Mouse (Mus musculus) MEL (cell line): ENCODE results near the gene Fgf11. TPM values are rescaled to one million over a fixed set of nuclear protein-coding genes. Genes with fewer than 3 reads are reported as not detected.

ENCODE experiments used
- DNase-seq: peaks from one replicate; pipeline ENCODE4 v3.0.0; 2011; ENCODE audit warnings: low read depth, low spot score
- H3K27ac ChIP-seq: 2 replicates; pipeline ENCODE4 v1.5.1; 2012; ENCODE audit warnings: low read depth, mild to moderate bottlenecking, control low read depth, low read length, moderate library complexity; ENCODE audit not compliant: control insufficient read depth
- H3K27me3 ChIP-seq, 2 experiments: fragments of 150-350 bp in 1 of 2; sonication (generic) in 1 of 2; 2 replicates each; pipeline ENCODE4 v1.6.1; 2012; ENCODE audit warnings: low read length in 2 of 2, mild to moderate bottlenecking in 2 of 2, improper control_type of control experiment in 1 of 2, moderate library complexity in 1 of 2; ENCODE audit not compliant: insufficient read depth in 2 of 2, control insufficient read depth in 1 of 2
- H3K36me3 ChIP-seq, 2 experiments: 2 replicates each; pipeline ENCODE4 v1.6.1; 2012 to 2014; ENCODE audit warnings: low read length in 2 of 2, improper control_type of control experiment in 1 of 2, inconsistent platforms in 1 of 2, mild to moderate bottlenecking in 1 of 2; ENCODE audit not compliant: insufficient read depth in 2 of 2, control insufficient read depth in 1 of 2
- H3K4me1 ChIP-seq, 2 experiments: fragments of 150-350 bp in 1 of 2; sonication (generic) in 1 of 2; 2 replicates each; pipeline ENCODE4 v1.6.1; 2012; ENCODE audit warnings: low read length in 2 of 2, improper control_type of control experiment in 1 of 2, mild to moderate bottlenecking in 1 of 2; ENCODE audit not compliant: insufficient read depth in 2 of 2, control insufficient read depth in 1 of 2
- H3K4me3 ChIP-seq, 2 experiments: fragments of 150-350 bp in 1 of 2; sonication (generic) in 1 of 2; 2 replicates each; pipeline ENCODE4 v1.5.1; 2012; ENCODE audit warnings: low read depth in 2 of 2, low read length in 2 of 2, mild to moderate bottlenecking in 2 of 2, moderate library complexity in 2 of 2, control low read depth in 1 of 2, improper control_type of control experiment in 1 of 2; ENCODE audit not compliant: control insufficient read depth in 1 of 2, insufficient read depth in 1 of 2
- H3K79me2 ChIP-seq: 2 replicates; pipeline ENCODE4 v1.6.1; 2012; ENCODE audit warnings: mild to moderate bottlenecking, low read length, moderate library complexity; ENCODE audit not compliant: control insufficient read depth, poor library complexity, insufficient read depth
- H3K9ac ChIP-seq: 2 replicates; pipeline ENCODE4 v1.6.1; 2012; ENCODE audit warnings: low read depth, mild to moderate bottlenecking, control low read depth, low read length, moderate library complexity; ENCODE audit not compliant: control insufficient read depth, poor library complexity, severe bottlenecking
- H3K9me3 ChIP-seq: fragments of 150-350 bp; sonication (generic); replicated peaks from 2 replicates; pipeline ENCODE4 v1.6.1; 2012; ENCODE audit warnings: mild to moderate bottlenecking, low read length, improper control_type of control experiment, moderate library complexity; ENCODE audit not compliant: insufficient read depth
- CHD1 ChIP-seq: IDR thresholded peaks from 2 replicates; pipeline ENCODE4 v1.6.1; 2012; ENCODE audit warnings: low read depth, mild to moderate bottlenecking, inconsistent platforms, low read length, improper control_type of control experiment
- CHD2 ChIP-seq: IDR thresholded peaks from 2 replicates; pipeline ENCODE4 v1.6.1; 2011; ENCODE audit warnings: low read length, improper control_type of control experiment
- CTCF ChIP-seq, 3 experiments: IDR thresholded peaks in 2 of 3; conservative IDR thresholded peaks in 1 of 3; 2 replicates each; pipeline ENCODE4 v1.5.1; 2011 to 2012; ENCODE audit warnings: low read length in 3 of 3, low read depth in 2 of 3, mild to moderate bottlenecking in 2 of 3, improper control_type of control experiment in 1 of 3, inconsistent platforms in 1 of 3, mixed read lengths in 1 of 3, moderate library complexity in 1 of 3; ENCODE audit not compliant: control insufficient read depth in 1 of 3, insufficient read depth in 1 of 3, poor library complexity in 1 of 3, severe bottlenecking in 1 of 3
- EP300 ChIP-seq, 2 experiments: IDR thresholded peaks; 2 replicates each; pipeline ENCODE4 v1.6.1; 2011; ENCODE audit warnings: improper control_type of control experiment in 2 of 2, low read length in 2 of 2, low read depth in 1 of 2, mild to moderate bottlenecking in 1 of 2
- MAZ ChIP-seq: IDR thresholded peaks from 2 replicates; pipeline ENCODE4 v1.6.1; 2012; ENCODE audit warnings: low read depth, mild to moderate bottlenecking, inconsistent platforms, low read length, improper control_type of control experiment
- MYB ChIP-seq: IDR thresholded peaks from 2 replicates; pipeline ENCODE4 v1.6.1; 2011; ENCODE audit warnings: mild to moderate bottlenecking, low read depth, low read length, improper control_type of control experiment
- MYC ChIP-seq: IDR thresholded peaks from 2 replicates; pipeline ENCODE4 v1.6.1; 2011; ENCODE audit warnings: low read depth, mild to moderate bottlenecking, low read length, improper control_type of control experiment, moderate library complexity
- NELFE ChIP-seq: IDR thresholded peaks from 2 replicates; pipeline ENCODE4 v1.6.1; 2011; ENCODE audit warnings: low read depth, low read length, improper control_type of control experiment
- NRF1 ChIP-seq: IDR thresholded peaks from 2 replicates; pipeline ENCODE4 v1.6.1; 2014; ENCODE audit warnings: low read depth, mild to moderate bottlenecking, inconsistent platforms, low read length, improper control_type of control experiment, moderate library complexity; ENCODE audit not compliant: poor library complexity, insufficient read depth, severe bottlenecking
- POLR2A ChIP-seq, 2 experiments: IDR thresholded peaks; 2 replicates each; pipeline ENCODE4 v1.6.1; 2011 to 2012; ENCODE audit warnings: low read length in 2 of 2, mild to moderate bottlenecking in 2 of 2, control low read depth in 1 of 2, improper control_type of control experiment in 1 of 2, low read depth in 1 of 2, moderate library complexity in 1 of 2; ENCODE audit not compliant: control insufficient read depth in 1 of 2, insufficient read depth in 1 of 2, poor library complexity in 1 of 2
- SIN3A ChIP-seq: IDR thresholded peaks from 2 replicates; pipeline ENCODE4 v1.6.1; 2012; ENCODE audit warnings: low read length, improper control_type of control experiment, inconsistent platforms
- TAL1 ChIP-seq: IDR thresholded peaks from 2 replicates; pipeline ENCODE4 v1.6.1; 2012; ENCODE audit warnings: mild to moderate bottlenecking, inconsistent platforms, low read length, moderate library complexity, mixed read lengths
- TCF12 ChIP-seq: IDR thresholded peaks from 2 replicates; pipeline ENCODE4 v1.6.1; 2014; ENCODE audit warnings: low read depth, mild to moderate bottlenecking, inconsistent platforms, low read length, improper control_type of control experiment, moderate library complexity
- ZC3H11A ChIP-seq: IDR thresholded peaks from 2 replicates; pipeline ENCODE4 v1.6.1; 2012; ENCODE audit warnings: low read depth, mild to moderate bottlenecking, inconsistent platforms, low read length, improper control_type of control experiment
- ZKSCAN1 ChIP-seq: IDR thresholded peaks from 2 replicates; pipeline ENCODE4 v1.6.1; 2012; ENCODE audit warnings: low read depth, mild to moderate bottlenecking, inconsistent platforms, low read length, improper control_type of control experiment, moderate library complexity
- ZMIZ1 ChIP-seq: IDR thresholded peaks from 2 replicates; pipeline ENCODE4 v1.6.1; 2012; ENCODE audit warnings: low read depth, mild to moderate bottlenecking, inconsistent platforms, low read length, improper control_type of control experiment, moderate library complexity
- polyA plus RNA-seq, 2 experiments: library from polyadenylated mRNA; stranded (reverse) in 1 of 2; unstranded in 1 of 2; fragments of >175 nt in 1 of 2; fragments of >200 nt in 1 of 2; gene quantifications; 2 replicates each; pipeline versions ENCODE4 v1.2.1 to v1.2.4; 2012; ENCODE audit warnings: low replicate concordance in 2 of 2, low read depth in 1 of 2; ENCODE audit not compliant: insufficient read length in 2 of 2, insufficient read depth in 1 of 2, missing spikeins in 1 of 2
- total RNA-seq: library from RNA; depleted of rRNA; stranded (reverse); fragments of 300-350 nt; gene quantifications from 2 replicates; pipeline ENCODE4 v1.2.3, GENCODE M21; 2012

Fgf11 gene
- total and polyA plus RNA-seq, 3 experiments, result 5.1 to 26.8 TPM; not detected in 1

GRCm38 (mm10) chr11:69837952-69838713 lies 36.5 kb upstream of the Fgf11 start, which contains the start of gene Tmem256 (continued):
- TF ChIP-seq EP300 (IDR thresholded peaks at IDR 0.05; ENCODE audit: low read depth in 1 of 2, low read length in 2 of 2) (peak in 1 of 2 experiments; percentile 2; a peak in 1 of 4 replicates), NELFE (peak; percentile 81), CHD2 (peak; percentile 76), POLR2A (IDR thresholded peaks at IDR 0.05; ENCODE audit: control insufficient read depth in 1 of 2, insufficient read depth in 1 of 2, low read depth in 1 of 2, low read length in 2 of 2, poor library complexity in 1 of 2) (peak in 1 of 2 experiments; percentile 88; a peak in 3 of 4 replicates), TCF12 (peak; percentile 33)

- DNase-seq, result no peak
- Histone ChIP-seq H3K79me2 (peaks cover 1% of the 10 kb centered on the region; the same call in 1 of the 2 replicates), H3K27ac (peak within 1 kb of the TSS; percentile 40), H3K4me1 (peaks cover 10 to 27% of the 10 kb centered on the region in 2 experiments), H3K36me3 (peaks cover 0 to 14% of the 10 kb centered on the region in 2 experiments; a peak in 2 of 4 replicates), H3K27me3 (no peaks in the 10 kb centered on the region; a peak in 1 of 4 replicates), H3K4me3 (peak within 1 kb of the TSS; percentile 84 to 97), H3K9ac (peak within 1 kb of the TSS; percentile 86), H3K9me3 (no peaks in the 10 kb centered on the region)
- TF ChIP-seq ZMIZ1, result 0 out of 2 replicates have a peak, but pooled peaks have one; percentile 48
- no peak for TF ChIP-seq ZC3H11A
- TF ChIP-seq EP300 (IDR thresholded peaks at IDR 0.05; ENCODE audit: low read depth in 1 of 2, low read length in 2 of 2), result no peak
- TF ChIP-seq MAZ, result peak; percentile 85; the same call in 1 of the 2 replicates
- no peak for TF ChIP-seq MYC
- TF ChIP-seq TAL1, result no peak
- no peak for TF ChIP-seq MYB
- peak; percentile 34 to 55; a peak in 1 of 4 replicates for TF ChIP-seq POLR2A (IDR thresholded peaks at IDR 0.05; ENCODE audit: control insufficient read depth in 1 of 2, insufficient read depth in 1 of 2, low read depth in 1 of 2, low read length in 2 of 2, poor library complexity in 1 of 2)
- peak; percentile 62 for TF ChIP-seq NELFE
- TF ChIP-seq CHD1, result no peak
- TF ChIP-seq CTCF (IDR thresholded peaks at IDR 0.05 in 2 of 3, conservative IDR thresholded peaks at IDR 0.05 in 1 of 3; ENCODE audit: control insufficient read depth in 1 of 3, insufficient read depth in 1 of 3, low read depth in 2 of 3, low read length in 3 of 3, poor library complexity in 1 of 3, severe bottlenecking in 1 of 3), result 0 out of 6 replicates have a peak, but pooled peaks of 1 of the 3 experiments have one; percentile 8
- TF ChIP-seq SIN3A, result peak; percentile 42; the same call in 1 of the 2 replicates
- no peak for TF ChIP-seq ZKSCAN1
- TF ChIP-seq NRF1, result peak; percentile 56; the same call in 1 of the 2 replicates
These were observed 35.9 kb upstream of the Fgf11 start, which contains the start of gene Nlgn2 for GRCm38 (mm10) chr11:69837604-69837951. Gene Nlgn2, minus strand, starts transcription at chr11:69837784.
